Mouse (Mus musculus): Measurements from ENCODE around the gene Nabp2. TPM values are rescaled to one million over a fixed set of nuclear protein-coding genes. Genes with fewer than 3 reads are reported as not detected.

Gene Nabp2
- polyA plus RNA-seq, 1 experiment from 2014 or later = 150 TPM

DNA sequence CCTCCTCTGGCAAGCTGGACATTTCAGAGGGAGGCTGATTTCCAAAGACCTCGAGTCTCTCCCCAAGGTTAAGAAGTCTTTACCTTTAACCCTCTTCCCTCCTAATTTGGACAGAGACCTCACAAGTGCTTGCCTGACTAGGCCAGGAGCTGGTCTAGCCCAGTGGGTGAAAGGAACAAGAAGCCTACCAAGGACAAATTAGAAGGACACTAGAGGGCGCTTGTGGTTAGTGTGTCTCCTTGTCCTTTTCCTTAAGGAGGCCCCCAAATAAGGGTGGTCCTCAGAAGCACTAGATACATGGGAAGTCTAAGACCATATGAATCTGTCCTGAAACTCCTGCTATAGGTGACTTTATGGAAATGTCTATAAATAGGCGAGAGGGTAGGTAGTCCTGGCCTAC lies 48.7 kb downstream of the Nabp2 start:
- Histone ChIP-seq H3K27ac (ENCODE audit: low read length) (no peak overlapping the region), H3K27me3 (ENCODE audit: control insufficient read depth, insufficient read depth, low read depth, low read length) (no peaks in the 10 kb centered on the region), H3K4me1 (ENCODE audit: control insufficient read depth, insufficient read depth, low read length) (peaks cover 3% of the 10 kb centered on the region), H3K4me3 (ENCODE audit: low read depth, low read length) (no peak overlapping the region), H3K4me2 (ENCODE audit: low read length) (no peak overlapping the region), H3K36me3 (ENCODE audit: control insufficient read depth, insufficient read depth, low read length) (peaks cover 38% of the 10 kb centered on the region), H3K9ac (ENCODE audit: low read depth, low read length) (no peak overlapping the region), H3K9me3 (replicated peaks; ENCODE audit: control insufficient read depth, low read length, poor library complexity, severe bottlenecking) (no peaks in the 10 kb centered on the region)
- 52% methylated on average over 3 of the region's 3 CpGs for WGBS
- ATAC-seq = no peak

GRCm38 (mm10) chr10:128361836-128362235 lies 49.5 kb downstream of the Nabp2 start:
- 92% methylated on average over 6 of the region's 6 CpGs for WGBS
- ATAC-seq = no peak

GRCm38 (mm10) chr10:128359226-128359625 lies 52.1 kb downstream of the Nabp2 start:
- no peak overlapping the region for H3K9ac ChIP-seq (ENCODE audit: low read depth, low read length)
- H3K9me3 ChIP-seq (replicated peaks; ENCODE audit: control insufficient read depth, low read length, poor library complexity, severe bottlenecking) = no peaks in the 10 kb centered on the region
- peaks cover 40% of the 10 kb centered on the region for H3K36me3 ChIP-seq (ENCODE audit: control insufficient read depth, insufficient read depth, low read length)
- no peak overlapping the region for H3K4me3 ChIP-seq (ENCODE audit: low read depth, low read length)
- H3K27ac ChIP-seq (ENCODE audit: low read length) = no peak overlapping the region
- WGBS = 94% methylated on average over 6 of the region's 6 CpGs
- no peaks in the 10 kb centered on the region for H3K4me1 ChIP-seq (ENCODE audit: control insufficient read depth, insufficient read depth, low read length)
- H3K4me2 ChIP-seq (ENCODE audit: low read length) = no peak overlapping the region
- no peaks in the 10 kb centered on the region for H3K27me3 ChIP-seq (ENCODE audit: control insufficient read depth, insufficient read depth, low read depth, low read length)
- no peak for ATAC-seq

More at GRCm38 (mm10) chr10:128361836-128362235, 49.5 kb downstream of the Nabp2 start:
- Histone ChIP-seq H3K4me2 (ENCODE audit: low read length) (no peak overlapping the region), H3K36me3 (ENCODE audit: control insufficient read depth, insufficient read depth, low read length) (peaks cover 38% of the 10 kb centered on the region), H3K9ac (ENCODE audit: low read depth, low read length) (no peak overlapping the region), H3K4me3 (ENCODE audit: low read depth, low read length) (no peak overlapping the region), H3K27ac (ENCODE audit: low read length) (no peak overlapping the region), H3K4me1 (ENCODE audit: control insufficient read depth, insufficient read depth, low read length) (no peaks in the 10 kb centered on the region), H3K27me3 (ENCODE audit: control insufficient read depth, insufficient read depth, low read depth, low read length) (no peaks in the 10 kb centered on the region), H3K9me3 (replicated peaks; ENCODE audit: control insufficient read depth, low read length, poor library complexity, severe bottlenecking) (no peaks in the 10 kb centered on the region)

DNA sequence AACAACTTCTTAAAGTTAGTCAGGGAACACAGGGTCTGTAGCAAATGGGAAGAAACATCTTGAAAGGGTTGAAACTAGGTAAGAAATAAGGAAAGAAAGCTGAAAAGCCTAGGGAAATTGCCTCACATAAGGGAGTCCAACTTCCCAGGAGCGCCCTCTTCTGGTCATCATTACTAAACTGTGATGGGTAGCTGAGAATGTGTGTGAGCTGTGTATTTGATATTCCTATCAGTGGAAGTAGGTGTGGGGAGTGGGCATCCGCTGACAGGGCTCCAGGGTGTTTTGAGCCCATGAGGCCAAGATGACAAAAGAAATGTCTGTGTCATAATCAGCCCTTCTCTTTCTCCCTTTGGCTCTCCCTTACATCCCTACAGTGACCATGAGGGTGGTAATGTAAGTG lies 52.5 kb downstream of the Nabp2 start:
- 54% methylated on average over 2 of the region's 2 CpGs for WGBS
- Histone ChIP-seq H3K4me2 (ENCODE audit: low read length) (no peak overlapping the region), H3K27me3 (ENCODE audit: control insufficient read depth, insufficient read depth, low read depth, low read length) (no peaks in the 10 kb centered on the region), H3K27ac (ENCODE audit: low read length) (no peak overlapping the region), H3K9me3 (replicated peaks; ENCODE audit: control insufficient read depth, low read length, poor library complexity, severe bottlenecking) (no peaks in the 10 kb centered on the region), H3K4me3 (ENCODE audit: low read depth, low read length) (no peak overlapping the region), H3K9ac (ENCODE audit: low read depth, low read length) (no peak overlapping the region), H3K4me1 (ENCODE audit: control insufficient read depth, insufficient read depth, low read length) (no peaks in the 10 kb centered on the region), H3K36me3 (ENCODE audit: control insufficient read depth, insufficient read depth, low read length) (peaks cover 43% of the 10 kb centered on the region)
- ATAC-seq = no peak

Small RNAs within 50 kb of the gene (microRNA-seq; reads per million reads assigned to microRNA genes)
- gene Gm25361 (not detected), gene Gm26308 (not detected), gene Mir6914 (0.69 reads per million), gene Mir6915 (2.9 reads per million, percentile 13 among the genes with 10 or more reads in this experiment), gene Mir8105 (1.0 reads per million)

Other genes with a start within 250 kb of the Nabp2 start
- 7.0 and 7.8 TPM in 2 replicates for gene Rbms2, start 231.2 kb downstream of the Nabp2 start, polyA plus RNA-seq (2015; fragmentation: Nextera tagmentation; extraction: Ambion mirVana)
- 1.1 and 1.7 TPM in 2 replicates for gene Gls2, start 217.0 kb downstream of the Nabp2 start, polyA plus RNA-seq (2015; fragmentation: Nextera tagmentation; extraction: Ambion mirVana)
- gene Spryd4, start 199.7 kb downstream of the Nabp2 start, polyA plus RNA-seq (2015; fragmentation: Nextera tagmentation; extraction: Ambion mirVana) = 19.6 and 22.1 TPM in 2 replicates
- 0.11 and 0.24 TPM in 2 replicates for gene Mip, start 185.7 kb downstream of the Nabp2 start, polyA plus RNA-seq (2015; fragmentation: Nextera tagmentation; extraction: Ambion mirVana)
- gene Timeless, start 179.4 kb downstream of the Nabp2 start, polyA plus RNA-seq (2015; fragmentation: Nextera tagmentation; extraction: Ambion mirVana) = 15.6 and 16.1 TPM in 2 replicates
- 0.11 TPM in 1 of 2 replicates, not detected in the other for gene Apon, start 157.4 kb downstream of the Nabp2 start, polyA plus RNA-seq (2015; fragmentation: Nextera tagmentation; extraction: Ambion mirVana)
- gene Apof, start 142.8 kb downstream of the Nabp2 start, polyA plus RNA-seq (2015; fragmentation: Nextera tagmentation; extraction: Ambion mirVana) = not detected in 2 replicates
- 20.4 and 20.9 TPM in 2 replicates for gene Stat2, start 140.9 kb downstream of the Nabp2 start, polyA plus RNA-seq (2015; fragmentation: Nextera tagmentation; extraction: Ambion mirVana)
- 0.14 and 0.15 TPM in 2 replicates for gene Il23a, start 112.7 kb downstream of the Nabp2 start, polyA plus RNA-seq (2015; fragmentation: Nextera tagmentation; extraction: Ambion mirVana)
- gene Pan2, start 108.2 kb downstream of the Nabp2 start, polyA plus RNA-seq (2015; fragmentation: Nextera tagmentation; extraction: Ambion mirVana) = 20.8 and 22.3 TPM in 2 replicates
- gene Cnpy2, start 89.0 kb downstream of the Nabp2 start, polyA plus RNA-seq (2015; fragmentation: Nextera tagmentation; extraction: Ambion mirVana) = 185 and 191 TPM in 2 replicates
- 247 and 265 TPM in 2 replicates for gene Cs, start 73.8 kb downstream of the Nabp2 start, polyA plus RNA-seq (2015; fragmentation: Nextera tagmentation; extraction: Ambion mirVana)
- 36.8 and 40.3 TPM in 2 replicates for gene Coq10a, start 42.5 kb downstream of the Nabp2 start, polyA plus RNA-seq (2015; fragmentation: Nextera tagmentation; extraction: Ambion mirVana)
- 9.9 and 13.6 TPM in 2 replicates for gene Ankrd52, start 34.4 kb downstream of the Nabp2 start, polyA plus RNA-seq (2015; fragmentation: Nextera tagmentation; extraction: Ambion mirVana)
- 0.10 TPM in 1 of 2 replicates, not detected in the other for gene Slc39a5, start 10.3 kb downstream of the Nabp2 start, polyA plus RNA-seq (2015; fragmentation: Nextera tagmentation; extraction: Ambion mirVana)
- 105 and 108 TPM in 2 replicates for gene Rnf41, start 165 bp upstream of the Nabp2 start, polyA plus RNA-seq (2015; fragmentation: Nextera tagmentation; extraction: Ambion mirVana)
- 185 and 195 TPM in 2 replicates for gene Smarcc2, start 47.8 kb upstream of the Nabp2 start, polyA plus RNA-seq (2015; fragmentation: Nextera tagmentation; extraction: Ambion mirVana)
- 852 and 855 TPM in 2 replicates for gene Myl6, start 82.7 kb upstream of the Nabp2 start, polyA plus RNA-seq (2015; fragmentation: Nextera tagmentation; extraction: Ambion mirVana)
- 5.3 and 6.4 TPM in 2 replicates for gene Myl6b, start 87.2 kb upstream of the Nabp2 start, polyA plus RNA-seq (2015; fragmentation: Nextera tagmentation; extraction: Ambion mirVana)
- 8.8 and 8.9 TPM in 2 replicates for gene Esyt1, start 114.4 kb upstream of the Nabp2 start, polyA plus RNA-seq (2015; fragmentation: Nextera tagmentation; extraction: Ambion mirVana)
- gene Zc3h10, start 136.3 kb upstream of the Nabp2 start, polyA plus RNA-seq (2015; fragmentation: Nextera tagmentation; extraction: Ambion mirVana) = 17.8 and 19.7 TPM in 2 replicates
- gene Rpl41, start 137.8 kb upstream of the Nabp2 start, polyA plus RNA-seq (2015; fragmentation: Nextera tagmentation; extraction: Ambion mirVana) = 1,924 and 2,018 TPM in 2 replicates
- gene Pa2g4, start 154.5 kb upstream of the Nabp2 start, polyA plus RNA-seq (2015; fragmentation: Nextera tagmentation; extraction: Ambion mirVana) = 124 and 125 TPM in 2 replicates
- gene Erbb3, start 178.2 kb upstream of the Nabp2 start, polyA plus RNA-seq (2015; fragmentation: Nextera tagmentation; extraction: Ambion mirVana) = 0.41 and 0.47 TPM in 2 replicates
- gene Rps26, start 215.3 kb upstream of the Nabp2 start, polyA plus RNA-seq (2015; fragmentation: Nextera tagmentation; extraction: Ambion mirVana) = 295 and 315 TPM in 2 replicates
- 23.1 and 23.5 TPM in 2 replicates for gene Ikzf4, start 234.5 kb upstream of the Nabp2 start, polyA plus RNA-seq (2015; fragmentation: Nextera tagmentation; extraction: Ambion mirVana)

Data from midbrain, embryonic 16.5 days (tissue).